Comparison of ENCODE assay signal across 8 mouse cellular contexts in the genomic region with DNA sequence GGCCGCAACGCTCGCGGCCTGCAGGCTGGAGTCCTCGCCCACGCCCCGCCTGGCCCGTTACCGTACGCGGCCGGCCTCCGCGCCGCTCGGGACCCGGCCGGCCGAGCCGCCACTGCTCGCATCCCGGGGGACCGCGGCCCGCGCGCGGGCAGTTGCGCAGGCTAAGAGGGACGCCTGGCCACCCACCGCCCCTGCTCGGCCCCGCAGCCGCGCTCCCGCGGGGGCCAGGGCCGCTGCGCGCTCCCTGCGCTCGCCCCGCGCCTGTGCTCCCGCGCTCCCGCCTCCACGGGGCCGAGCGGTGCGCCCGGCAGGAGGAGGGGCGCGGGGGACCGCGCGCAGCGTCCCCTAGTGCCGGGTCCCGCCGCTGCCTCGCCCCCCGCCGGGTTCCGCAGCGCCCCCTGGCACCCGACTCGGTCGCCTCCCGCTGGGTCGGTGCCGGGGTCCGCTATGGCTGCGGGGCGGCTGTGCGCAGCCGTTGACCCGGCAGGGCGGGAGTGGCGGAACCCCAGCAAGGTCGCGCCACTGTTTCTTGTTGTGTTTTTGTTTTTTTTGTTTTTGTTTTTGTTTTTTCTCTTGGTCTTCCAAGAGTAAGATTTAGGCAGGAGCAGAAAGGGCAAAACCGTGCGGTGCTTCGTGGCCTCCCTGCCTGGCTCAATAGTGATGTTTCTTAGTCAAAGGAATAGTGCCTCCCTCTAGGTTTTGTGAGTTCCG. TPM values are rescaled to one million over a fixed set of nuclear protein-coding genes. Genes with fewer than 3 reads are reported as not detected.
DNase-seq lines count a peak whose midpoint lies in the region; ATAC-seq and TF ChIP-seq lines count a peak whose summit lies in the region.

A gene (minus strand): TSS at position 335 of the 711 bp plus-strand sequence.

- no peaks in the 10 kb centered on the region for H3K79me3 ChIP-seq in C2C12 (ENCODE audit: low read depth)

- peak within 1 kb of the TSS; percentile 89 for H3K9ac ChIP-seq in forebrain, embryonic 12.5 days
- H3K9ac ChIP-seq in heart, embryonic 16.5 days (ENCODE audit: low read length): peak within 1 kb of the TSS; percentile 96
- peak within 1 kb of the TSS; percentile 60 for H3K9ac ChIP-seq in liver, embryonic 15.5 days
- peak within 1 kb of the TSS; percentile 88 for H3K9ac ChIP-seq in neural tube, embryonic 11.5 days (ENCODE audit: low read length)
- peak within 1 kb of the TSS; percentile 64 for H3K9ac ChIP-seq in stomach, embryonic 15.5 days

- H3K36me3 ChIP-seq in C2C12 (ENCODE audit: control insufficient read depth, insufficient read depth): peaks cover 5% of the 10 kb centered on the region
- peaks cover 25% of the 10 kb centered on the region for H3K36me3 ChIP-seq in forebrain, embryonic 12.5 days (replicated peaks)
- H3K36me3 ChIP-seq in heart, embryonic 16.5 days (ENCODE audit: control insufficient read depth, insufficient read depth): peaks cover 12% of the 10 kb centered on the region
- H3K36me3 ChIP-seq in liver, embryonic 15.5 days (replicated peaks): peaks cover 16% of the 10 kb centered on the region
- peaks cover 11% of the 10 kb centered on the region; the same call in 1 of the 2 replicates for H3K36me3 ChIP-seq in neural tube, embryonic 11.5 days (ENCODE audit: control insufficient read depth, insufficient read depth, low read length)
- H3K36me3 ChIP-seq in stomach, embryonic 15.5 days: peaks cover 17% of the 10 kb centered on the region

- H3K79me2 ChIP-seq in C2C12 (ENCODE audit: control insufficient read depth, insufficient read depth): no peaks in the 10 kb centered on the region

- H3K4me1 ChIP-seq in forebrain, embryonic 12.5 days: peaks cover 20% of the 10 kb centered on the region
- peaks cover 29% of the 10 kb centered on the region for H3K4me1 ChIP-seq in heart, embryonic 16.5 days (ENCODE audit: control insufficient read depth, insufficient read depth, low read length)
- H3K4me1 ChIP-seq in liver, embryonic 15.5 days (replicated peaks): peaks cover 24% of the 10 kb centered on the region
- H3K4me1 ChIP-seq in neural tube, embryonic 11.5 days (ENCODE audit: control insufficient read depth, insufficient read depth, low read length): peaks cover 11% of the 10 kb centered on the region; the same call in 1 of the 2 replicates
- peaks cover 11% of the 10 kb centered on the region for H3K4me1 ChIP-seq in stomach, embryonic 15.5 days

- H3ac ChIP-seq in C2C12 (ENCODE audit: control insufficient read depth, insufficient read length, low read depth): peak within 1 kb of the TSS; percentile 88

- peak within 1 kb of the TSS; percentile 68 for H3K27ac ChIP-seq in forebrain, embryonic 12.5 days
- peak within 1 kb of the TSS; percentile 93 for H3K27ac ChIP-seq in heart, embryonic 16.5 days (ENCODE audit: low read length)
- H3K27ac ChIP-seq in liver, embryonic 15.5 days (replicated peaks): peak within 1 kb of the TSS; percentile 70
- H3K27ac ChIP-seq in neural tube, embryonic 11.5 days (ENCODE audit: low read depth, low read length): 0 out of 2 replicates have a peak within 1 kb of the TSS, but pooled peaks have one; percentile 39
- H3K27ac ChIP-seq in stomach, embryonic 15.5 days: peak within 1 kb of the TSS; percentile 76

- peak; percentile 86 for ATAC-seq in forebrain, embryonic 12.5 days (ENCODE audit: low FRiP score)
- ATAC-seq in heart, embryonic 16.5 days (replicated peaks; ENCODE audit: extremely low read depth, insufficient read depth, low FRiP score): peak; percentile 69
- peak; percentile 56 for ATAC-seq in liver, embryonic 15.5 days (ENCODE audit: insufficient read depth)
- ATAC-seq in neural tube, embryonic 11.5 days (ENCODE audit: insufficient read depth, low FRiP score, low TSS enrichment): peak; percentile 78
- ATAC-seq in stomach, embryonic 15.5 days (ENCODE audit: insufficient read depth, low FRiP score, low read depth): peak; percentile 70

- H3K27me3 ChIP-seq in C2C12 (ENCODE audit: control insufficient read depth, insufficient read depth, insufficient read length): no peaks in the 10 kb centered on the region
- peaks cover 3% of the 10 kb centered on the region; the same call in 1 of the 2 replicates for H3K27me3 ChIP-seq in forebrain, embryonic 12.5 days
- H3K27me3 ChIP-seq in heart, embryonic 16.5 days (ENCODE audit: control insufficient read depth, insufficient read depth, low read length): no peaks in the 10 kb centered on the region
- H3K27me3 ChIP-seq in liver, embryonic 15.5 days: peaks cover 47% of the 10 kb centered on the region
- H3K27me3 ChIP-seq in neural tube, embryonic 11.5 days (ENCODE audit: control insufficient read depth, insufficient read depth, low read length): no peaks in the 10 kb centered on the region
- no peaks in the 10 kb centered on the region for H3K27me3 ChIP-seq in stomach, embryonic 15.5 days (replicated peaks)

- peak within 1 kb of the TSS; percentile 49 for H3K4me3 ChIP-seq in C2C12 (ENCODE audit: insufficient read depth, poor library complexity, severe bottlenecking)
- H3K4me3 ChIP-seq in forebrain, embryonic 12.5 days (replicated peaks): peak within 1 kb of the TSS; percentile 94
- H3K4me3 ChIP-seq in heart, embryonic 16.5 days (ENCODE audit: low read length): peak within 1 kb of the TSS; percentile 92
- H3K4me3 ChIP-seq in liver, embryonic 15.5 days (replicated peaks): peak within 1 kb of the TSS; percentile 69
- H3K4me3 ChIP-seq in neural tube, embryonic 11.5 days (ENCODE audit: low read depth, low read length): peak within 1 kb of the TSS; percentile 89
- H3K4me3 ChIP-seq in stomach, embryonic 15.5 days (replicated peaks): peak within 1 kb of the TSS; percentile 88

- TF ChIP-seq CTCF in C2C12 (IDR thresholded peaks at IDR 0.05; ENCODE audit: control insufficient read depth, insufficient read depth, insufficient read length): peak; percentile 100

- H3K4me2 ChIP-seq in forebrain, embryonic 12.5 days: peak within 1 kb of the TSS; percentile 82
- H3K4me2 ChIP-seq in heart, embryonic 16.5 days (ENCODE audit: low read depth, low read length): peak within 1 kb of the TSS; percentile 82
- H3K4me2 ChIP-seq in liver, embryonic 15.5 days: peak within 1 kb of the TSS; percentile 89
- H3K4me2 ChIP-seq in neural tube, embryonic 11.5 days (ENCODE audit: low read depth): peak within 1 kb of the TSS; percentile 81
- peak within 1 kb of the TSS; percentile 80 for H3K4me2 ChIP-seq in stomach, embryonic 15.5 days

- no peaks in the 10 kb centered on the region for H3K9me3 ChIP-seq in forebrain, embryonic 12.5 days
- no peaks in the 10 kb centered on the region for H3K9me3 ChIP-seq in heart, embryonic 16.5 days (replicated peaks; ENCODE audit: control insufficient read depth, low read length)
- H3K9me3 ChIP-seq in liver, embryonic 15.5 days (replicated peaks): no peaks in the 10 kb centered on the region
- no peaks in the 10 kb centered on the region for H3K9me3 ChIP-seq in neural tube, embryonic 11.5 days (ENCODE audit: control insufficient read depth, low read length)
- H3K9me3 ChIP-seq in stomach, embryonic 15.5 days: no peaks in the 10 kb centered on the region

- WGBS in forebrain, embryonic 12.5 days: under 1% methylated on average over 75 of the region's 86 CpGs
- WGBS in heart, embryonic 16.5 days: under 1% methylated on average over 58 of the region's 86 CpGs
- WGBS in liver, embryonic 15.5 days (ENCODE audit: insufficient replicate concordance): under 1% methylated on average over 81 of the region's 86 CpGs
- under 1% methylated on average over 55 of the region's 86 CpGs for WGBS in neural tube, embryonic 11.5 days
- WGBS in stomach, embryonic 15.5 days: 1% methylated on average over 47 of the region's 86 CpGs

- DNase-seq in adrenal gland, postnatal 4 days (ENCODE audit: low spot score in 2 of 2): peak; percentile 64
- DNase-seq in kidney, postnatal 25 days: peak; percentile 71 to 84
- DNase-seq in neural tube, embryonic 11.5 days (ENCODE audit: low spot score): peak; percentile 86

TF ChIP-seq in C2C12, 6 proteins besides CTCF, POLR2A, EP300 and RAD21:
- TF ChIP-seq USF1 (IDR thresholded peaks at IDR 0.05; ENCODE audit: low read depth): no peak
- no peak for TF ChIP-seq MYOD1 (IDR thresholded peaks at IDR 0.05; ENCODE audit: control insufficient read depth, insufficient read length, low read depth)
- no peak for TF ChIP-seq FOSL1 (IDR thresholded peaks at IDR 0.05; ENCODE audit: insufficient read depth, low read length, poor library complexity, severe bottlenecking)
- no peak for TF ChIP-seq MAX (IDR thresholded peaks at IDR 0.05)
- TF ChIP-seq MYOG (IDR thresholded peaks at IDR 0.05; ENCODE audit: control insufficient read depth, extremely low read depth, insufficient read length): no peak
- no peak for TF ChIP-seq CEBPB (IDR thresholded peaks at IDR 0.05; ENCODE audit: low read depth)

RNA-seq across cellular contexts. Expression of the gene that starts here (rescaled TPM):
- 21.5 TPM for polyA plus RNA-seq in C2C12 (2012; fragmentation: generic; extraction: Trizol)
- 100 to 1,000 TPM; 106 to 111 TPM for total RNA-seq in adrenal gland, postnatal 4 days (2021)
- 23.8 and 26.0 TPM in 2 replicates for polyA plus RNA-seq in forebrain, embryonic 12.5 days (2016; fragmentation: Nextera tagmentation; extraction: Ambion mirVana)
- polyA plus RNA-seq in heart, embryonic 16.5 days (2015; fragmentation: Nextera tagmentation; extraction: Ambion mirVana): 15.0 and 17.4 TPM in 2 replicates
- polyA plus RNA-seq in liver, embryonic 15.5 days (2015; fragmentation: Nextera tagmentation; extraction: Ambion mirVana): 2.5 and 3.6 TPM in 2 replicates
- polyA plus RNA-seq in neural tube, embryonic 11.5 days (2014; fragmentation: Nextera tagmentation; extraction: Ambion mirVana): 9.7 and 11.2 TPM in 2 replicates
- 16.3 and 16.4 TPM in 2 replicates for polyA plus RNA-seq in stomach, embryonic 15.5 days (2015; fragmentation: Nextera tagmentation; extraction: Ambion mirVana)

Comparison
In these comparisons a context has a peak if more than half of its experiments do, and no peak if none do; other contexts are left out.
1. Peak in every context shown above with its lines: DNase-seq, ATAC-seq, H3K4me3 ChIP-seq and H3K27ac ChIP-seq.
2. H3K27ac ChIP-seq: peak in every context shown above with its lines; median percentile 93 in heart, embryonic 16.5 days; 76 in stomach, embryonic 15.5 days; 70 in liver, embryonic 15.5 days; 68 in forebrain, embryonic 12.5 days; 39 in neural tube, embryonic 11.5 days.